Comparison of ENCODE assay signal across 8 mouse cellular contexts in genomic region chr2:164170902-164171301, GRCm38 (mm10). TPM values are rescaled to one million over a fixed set of nuclear protein-coding genes. Genes with fewer than 3 reads are reported as not detected.
DNase-seq lines count a peak whose midpoint lies in the region; ATAC-seq and TF ChIP-seq lines count a peak whose summit lies in the region.

Gene Kcns1, minus strand, starts transcription at chr2:164171113.

- H3K4me1 ChIP-seq in embryonic fibroblast, embryonic 13.5 days (ENCODE audit: control insufficient read depth, insufficient read depth, low read length): peaks cover 5% of the 10 kb centered on the region
- peaks cover 8% of the 10 kb centered on the region; the same call in 1 of the 2 replicates for H3K4me1 ChIP-seq in intestine, postnatal 0 days (replicated peaks; ENCODE audit: control insufficient read depth, insufficient read depth, low read length)
- H3K4me1 ChIP-seq in neural tube, embryonic 12.5 days: peaks cover 28% of the 10 kb centered on the region

- DNase-seq in left cerebral cortex, adult 18-20 months (ENCODE audit: low spot score in 2 of 2): peak; percentile 37 to 60
- no peak for DNase-seq in left cerebral cortex, adult 9 months (ENCODE audit: low spot score in 2 of 2)
- no peak for DNase-seq in cerebellum, adult 9-10 months
- DNase-seq in layer of hippocampus, adult 9-10 months (ENCODE audit: low spot score): no peak

- H3K27me3 ChIP-seq in intestine, postnatal 0 days (replicated peaks; ENCODE audit: control insufficient read depth, insufficient read depth, low read length): peaks cover 44% of the 10 kb centered on the region
- H3K27me3 ChIP-seq in neural tube, embryonic 12.5 days (replicated peaks): peaks cover 71% of the 10 kb centered on the region

- no peak within 1 kb of the TSS for H3K27ac ChIP-seq in embryonic fibroblast, embryonic 13.5 days (ENCODE audit: insufficient read depth, low read length)
- H3K27ac ChIP-seq in intestine, postnatal 0 days (ENCODE audit: low read depth, low read length): no peak within 1 kb of the TSS
- H3K27ac ChIP-seq in neural tube, embryonic 12.5 days: no peak within 1 kb of the TSS

- TF ChIP-seq CTCF in embryonic fibroblast, embryonic 13.5 days (IDR thresholded peaks at IDR 0.05; ENCODE audit: borderline replicate concordance, insufficient read depth, low read length): no peak
- no peak for TF ChIP-seq CTCF in intestine, postnatal 0 days (IDR thresholded peaks at IDR 0.05; ENCODE audit: low read depth)

- no peaks in the 10 kb centered on the region for H3K36me3 ChIP-seq in intestine, postnatal 0 days (ENCODE audit: control insufficient read depth, insufficient read depth)
- no peaks in the 10 kb centered on the region for H3K36me3 ChIP-seq in neural tube, embryonic 12.5 days

- no peaks in the 10 kb centered on the region for H3K9me3 ChIP-seq in intestine, postnatal 0 days (ENCODE audit: control insufficient read depth)
- H3K9me3 ChIP-seq in neural tube, embryonic 12.5 days: no peaks in the 10 kb centered on the region

- WGBS in intestine, postnatal 0 days: 1% methylated on average over 28 of the region's 29 CpGs
- WGBS in neural tube, embryonic 12.5 days: under 1% methylated on average over 28 of the region's 29 CpGs

- H3K4me2 ChIP-seq in intestine, postnatal 0 days (replicated peaks; ENCODE audit: low read depth): peak within 1 kb of the TSS; percentile 58
- peak within 1 kb of the TSS; percentile 70 for H3K4me2 ChIP-seq in neural tube, embryonic 12.5 days (replicated peaks)

- H3K4me3 ChIP-seq in embryonic fibroblast, embryonic 13.5 days (ENCODE audit: insufficient read depth, low read length): peak within 1 kb of the TSS; percentile 12; the same call in 1 of the 2 replicates
- peak within 1 kb of the TSS; percentile 30 for H3K4me3 ChIP-seq in intestine, postnatal 0 days (ENCODE audit: low read depth, low read length)
- H3K4me3 ChIP-seq in neural tube, embryonic 12.5 days: peak within 1 kb of the TSS; percentile 29

- peak within 1 kb of the TSS; percentile 40; the same call in 1 of the 2 replicates for H3K9ac ChIP-seq in intestine, postnatal 0 days (ENCODE audit: low read depth, low read length)
- H3K9ac ChIP-seq in neural tube, embryonic 12.5 days: peak within 1 kb of the TSS; percentile 21; the same call in 1 of the 2 replicates

- TF ChIP-seq POLR2A in embryonic fibroblast, embryonic 13.5 days (IDR thresholded peaks at IDR 0.05; ENCODE audit: low read depth, low read length): no peak

- no peak for ATAC-seq in intestine, postnatal 0 days
- no peak for ATAC-seq in neural tube, embryonic 12.5 days (ENCODE audit: low FRiP score, low read depth)
- ATAC-seq in erythroblast, adult 5-6 weeks (replicated peaks; ENCODE audit: low FRiP score, poor library complexity, severe bottlenecking): no peak

RNA-seq across cellular contexts. Expression of gene Kcns1, which starts in this region (rescaled TPM):
- total RNA-seq in left cerebral cortex, adult 18-20 months (2021): 10 to 100 TPM; 21.8 to 23.2 TPM
- 0.23 and 1.1 TPM in 2 replicates for polyA plus RNA-seq in embryonic fibroblast, embryonic 13.5 days (2011; ENCODE audit: insufficient read length, low read depth, missing spikeins)
- polyA plus RNA-seq in intestine, postnatal 0 days (2015; fragmentation: Nextera tagmentation; extraction: Ambion mirVana): 0.07 and 0.21 TPM in 2 replicates
- polyA plus RNA-seq in neural tube, embryonic 12.5 days (2016; fragmentation: Nextera tagmentation; extraction: Ambion mirVana): 0.06 and 0.23 TPM in 2 replicates
- not detected in 2 replicates for total RNA-seq in erythroblast, adult 5-6 weeks (2015; ENCODE audit: low replicate concordance)
- total RNA-seq in erythroblast, adult 5-6 weeks (2017; ENCODE audit: low replicate concordance): not detected in 2 replicates

Comparison
In these comparisons a context has a peak if more than half of its experiments do, and no peak if none do; other contexts are left out.
1. RNA of gene Kcns1 (total RNA-seq): 21.8 to 23.2 TPM in left cerebral cortex, adult 18-20 months; not detected in erythroblast, adult 5-6 weeks; every median in the first group is over 10 times any median in the second.
2. DNase-seq: peak in left cerebral cortex, adult 18-20 months (2 of 2); none in left cerebral cortex, adult 9 months (0 of 2), cerebellum, adult 9-10 months (single experiment) and layer of hippocampus, adult 9-10 months (single experiment).
3. Peak in every context shown above with its lines, with median percentiles within 50 percentile points of each other: H3K4me3 ChIP-seq.